Mouse (Mus musculus): ENCODE results near the gene Ppp1r15a.
"Not testable (repeated sequence)": the region's sequence is repeated elsewhere in the genome, so short reads cannot be mapped to it uniquely, and the experiment has no call there.

The Ppp1r15a gene

GRCm38 (mm10) chr7:45518618-45519017 is 7.5 kb downstream of the Ppp1r15a start:
- peak in 1 of 2 experiments; percentile 22 for DNase-seq

DNA sequence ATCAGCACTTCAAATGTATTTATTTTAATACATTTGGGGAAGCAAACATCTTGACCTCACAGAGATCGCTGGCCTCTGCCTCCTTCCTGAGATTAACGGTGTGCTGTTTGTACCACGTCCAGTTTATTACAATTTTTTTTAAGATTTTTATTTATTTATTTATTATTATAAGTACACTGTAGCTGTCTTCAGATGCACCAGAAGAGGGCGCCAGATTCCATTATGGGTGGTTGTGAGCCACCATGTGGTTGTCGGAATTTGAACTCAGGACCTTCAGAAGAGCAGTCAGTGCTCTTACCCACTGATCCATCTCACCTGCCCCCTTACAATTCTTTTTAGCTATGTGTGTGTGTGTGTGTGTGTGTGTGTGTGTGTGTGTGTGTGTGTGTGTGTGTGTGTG is 9.2 kb downstream of the Ppp1r15a start:
- not testable (repeated sequence) for DNase-seq

DNA sequence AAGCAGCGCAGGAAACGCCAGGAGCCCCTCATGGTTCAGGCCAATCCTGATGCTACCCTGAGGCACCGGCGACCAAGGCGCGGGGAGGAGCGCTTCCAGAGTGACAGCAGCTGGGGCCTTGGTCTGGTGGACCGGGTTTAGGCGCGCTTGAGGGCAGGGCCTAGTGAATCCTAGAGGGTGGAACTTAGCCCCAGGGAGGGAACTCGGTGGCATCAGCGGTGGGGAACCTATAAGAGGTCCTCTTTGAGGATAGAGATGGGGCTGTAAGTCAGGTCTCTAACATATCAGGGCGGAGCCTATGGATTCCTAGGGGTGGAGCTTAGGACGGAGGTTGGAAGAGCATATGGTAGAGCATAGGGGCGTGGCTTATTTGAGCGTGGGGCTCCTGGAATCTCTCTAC is 10.6 kb downstream of the Ppp1r15a start:
- DNase-seq = no peak

DNA sequence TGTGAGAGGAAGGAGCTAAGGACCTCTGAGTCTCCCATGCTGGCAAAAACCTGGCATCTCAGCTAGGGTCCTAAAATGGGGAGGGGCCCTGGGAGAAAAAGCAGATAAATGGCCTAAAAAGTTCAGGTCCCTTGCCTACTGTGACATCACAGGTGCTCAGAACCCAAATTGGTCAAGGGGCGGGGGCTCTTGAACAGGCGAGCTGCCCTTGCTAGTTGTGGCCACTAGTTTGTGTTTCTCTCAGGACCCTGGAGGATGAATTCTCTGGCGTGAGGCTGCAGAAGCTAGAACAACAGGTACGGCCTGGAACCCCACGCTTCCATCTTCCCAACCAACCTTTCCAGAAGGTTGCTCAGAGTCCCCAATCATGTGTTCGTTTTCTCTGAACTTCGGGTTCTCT is 11.7 kb downstream of the Ppp1r15a start:
- no peak for DNase-seq

- DNase-seq = peak; percentile 92 to 93
These were observed 15.9 kb downstream of the Ppp1r15a start, which contains the start of gene Nucb1 for GRCm38 (mm10) chr7:45509912-45510787. TSS of gene Nucb1 (minus strand) at chr7:45510406.

DNA sequence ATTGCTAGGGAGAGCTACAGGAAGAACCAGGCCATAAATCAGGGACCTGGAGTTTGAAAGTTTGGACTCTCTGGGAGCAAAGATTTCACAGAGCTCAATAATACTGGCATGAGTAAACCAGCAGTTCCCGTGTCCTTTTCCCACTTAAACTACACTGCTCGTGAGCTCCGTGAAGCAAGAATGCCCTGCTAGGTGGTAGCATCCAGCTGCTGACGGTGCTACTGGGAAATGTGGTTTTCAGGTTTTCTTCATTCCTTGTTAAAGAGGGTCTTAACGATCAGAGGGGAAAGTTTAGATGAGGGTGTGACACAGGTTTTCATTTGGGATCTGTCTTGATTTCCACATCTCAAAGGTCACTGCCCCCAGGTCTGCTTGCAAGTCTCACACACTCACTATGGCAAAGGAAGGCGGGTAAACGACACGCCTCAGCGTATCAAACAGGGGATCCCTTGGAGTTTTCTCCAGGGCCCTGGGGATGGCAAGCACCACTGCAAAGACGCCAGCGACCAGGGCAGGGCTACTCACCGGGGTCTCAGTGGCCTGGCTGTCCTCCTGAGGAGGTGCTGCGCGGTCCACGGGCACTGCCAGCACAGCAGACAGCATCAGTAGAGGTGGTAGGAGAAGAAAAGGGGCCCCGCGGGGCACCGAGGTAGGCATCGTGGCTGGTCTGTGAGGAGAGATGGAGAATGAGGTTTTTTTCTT is 16.7 kb downstream of the Ppp1r15a start:
- DNase-seq = peak; percentile 18 to 33

DNA sequence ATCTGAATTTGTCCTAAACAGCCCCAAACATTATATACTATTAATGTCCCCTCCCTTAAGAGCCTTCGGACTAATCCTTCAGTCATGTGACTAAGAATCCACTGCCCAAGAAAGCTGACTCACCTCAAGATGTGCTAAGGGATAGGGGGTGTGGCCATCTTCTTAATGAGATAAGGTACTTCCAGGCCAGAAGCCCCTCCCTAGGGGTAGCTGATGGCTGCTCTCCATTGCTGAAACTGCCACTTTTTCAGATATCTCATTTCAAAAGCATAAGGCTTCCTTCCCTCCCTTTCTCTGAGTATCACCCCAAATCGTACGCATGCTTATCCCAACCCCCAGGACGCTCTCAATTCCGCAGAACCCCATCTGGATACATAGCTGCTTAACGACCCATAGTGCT is 17.5 kb downstream of the Ppp1r15a start:
- DNase-seq = no peak

DNA sequence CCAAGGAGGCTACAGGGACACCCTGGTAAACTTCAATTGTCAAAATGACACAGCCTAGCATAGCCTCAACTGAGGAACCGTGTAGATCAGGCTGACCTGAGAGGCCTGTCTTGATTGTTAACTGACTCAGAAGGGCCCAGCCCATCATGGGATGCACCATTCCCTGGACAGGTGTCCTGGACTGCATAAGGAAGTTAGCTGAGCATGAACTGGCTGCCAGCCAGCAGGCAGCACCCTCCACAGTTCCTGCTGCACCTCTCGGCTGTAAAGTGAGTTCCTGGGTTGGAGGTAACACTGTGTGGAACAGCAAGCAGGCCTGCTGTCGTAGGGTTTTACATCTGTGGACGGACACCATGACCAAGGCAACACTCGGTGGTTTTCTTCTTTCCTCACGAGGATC is 18.5 kb downstream of the Ppp1r15a start:
- DNase-seq = no peak

DNA sequence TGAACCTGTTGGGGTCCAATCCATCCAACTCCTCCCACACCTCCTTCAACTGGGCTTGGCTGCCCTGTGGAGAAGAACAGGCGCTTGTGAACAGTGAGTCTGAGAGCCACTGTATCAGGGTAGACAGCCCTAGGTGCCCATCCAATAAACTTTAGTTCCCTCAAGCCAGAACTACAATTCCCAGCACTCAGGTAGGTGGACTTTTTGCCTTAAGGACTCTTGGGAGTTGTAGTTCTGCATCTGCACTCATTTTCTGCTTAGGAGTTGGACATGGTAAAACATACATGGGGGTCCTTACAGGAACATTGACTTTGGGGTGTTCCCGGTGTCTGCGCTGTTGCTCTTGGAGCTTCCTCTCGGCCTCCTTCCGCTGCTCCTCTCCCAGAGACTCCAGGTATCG is 27.6 kb downstream of the Ppp1r15a start:
- DNase-seq = no peak

DNA sequence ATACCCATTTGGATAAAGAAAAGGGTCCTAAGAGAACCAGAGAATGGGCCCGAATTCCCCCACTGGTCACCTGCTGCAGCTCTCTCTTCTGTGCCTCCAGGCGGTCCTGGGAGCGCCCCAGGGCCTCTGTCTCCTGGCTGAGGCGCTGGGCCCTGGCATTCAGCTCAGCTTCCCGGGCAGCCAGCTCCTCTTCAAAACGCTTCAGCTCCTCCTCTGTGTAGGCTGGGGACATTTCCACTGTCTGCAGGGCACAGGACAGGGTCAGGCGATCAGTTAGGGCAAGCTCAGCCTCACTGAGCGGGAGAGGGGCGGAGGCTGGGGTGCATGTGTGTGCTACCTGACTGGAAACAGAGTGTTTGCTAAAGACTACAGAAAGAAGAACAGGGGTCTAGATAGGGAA is 31.5 kb downstream of the Ppp1r15a start:
- no peak for DNase-seq

DNA sequence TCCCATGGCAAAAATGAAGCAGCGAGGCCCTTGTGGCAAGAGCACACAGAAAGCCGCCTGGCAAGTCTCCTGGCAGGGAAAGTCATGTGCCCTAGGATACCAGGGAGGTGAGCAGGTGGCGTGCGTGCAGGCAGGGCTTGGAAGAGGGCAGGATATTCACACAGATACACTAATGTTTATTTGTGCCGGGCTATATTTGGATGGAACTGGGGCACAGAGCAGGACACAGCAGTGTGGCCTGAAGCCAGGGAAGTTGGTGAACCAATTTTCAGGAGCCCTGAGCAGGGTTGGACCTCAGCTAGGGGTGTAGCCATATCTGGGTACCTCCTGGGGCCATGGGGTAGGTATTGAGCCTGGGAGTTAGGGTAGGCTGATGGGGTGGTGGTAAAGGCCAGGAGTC is 33.1 kb downstream of the Ppp1r15a start:
- no peak for DNase-seq

GRCm38 (mm10) chr7:45492225-45492844 is 33.7 kb downstream of the Ppp1r15a start:
- DNase-seq = no peak

DNA sequence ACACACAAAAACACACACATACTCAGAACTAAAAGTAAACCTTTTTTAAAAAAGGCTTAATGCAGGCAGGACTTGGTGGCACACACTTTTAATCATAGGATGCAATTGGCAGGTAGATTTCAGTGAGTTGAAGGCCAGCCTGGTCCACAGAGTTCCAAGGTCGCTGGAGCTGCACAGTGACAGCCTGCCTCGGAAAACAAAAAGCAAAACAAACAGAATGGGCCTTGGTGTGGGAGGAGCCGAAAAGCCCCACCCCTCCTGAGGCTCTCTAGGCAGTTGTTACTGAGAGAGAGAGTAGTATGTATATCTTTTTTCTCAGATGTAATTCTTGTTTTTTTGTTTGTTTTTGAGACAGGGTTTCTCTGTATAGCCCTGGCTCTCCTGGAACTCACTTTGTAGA is 34.8 kb downstream of the Ppp1r15a start:
- DNase-seq = no peak

DNA sequence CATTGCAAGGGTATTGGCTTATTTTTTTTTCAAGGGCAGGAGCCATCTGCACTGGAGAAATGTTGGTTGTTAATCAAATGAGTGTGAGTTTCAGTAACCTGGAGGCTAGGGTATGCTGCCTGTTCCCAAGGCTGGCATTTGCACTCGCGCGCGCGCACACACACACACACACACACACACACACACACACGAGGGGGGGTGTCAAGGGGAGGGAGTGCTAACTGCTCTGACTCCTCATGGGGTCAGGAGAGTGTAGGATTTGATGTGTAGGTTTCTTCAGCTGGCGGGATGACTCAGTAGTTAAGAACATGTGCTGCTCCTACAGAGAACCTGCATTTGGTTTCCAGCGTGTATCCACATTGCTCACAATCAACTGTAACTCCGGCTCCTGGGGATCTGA is 35.2 kb downstream of the Ppp1r15a start:
- DNase-seq = no peak

- no peak for DNase-seq
These were observed 36.5 kb downstream of the Ppp1r15a start for GRCm38 (mm10) chr7:45489578-45489977.

DNA sequence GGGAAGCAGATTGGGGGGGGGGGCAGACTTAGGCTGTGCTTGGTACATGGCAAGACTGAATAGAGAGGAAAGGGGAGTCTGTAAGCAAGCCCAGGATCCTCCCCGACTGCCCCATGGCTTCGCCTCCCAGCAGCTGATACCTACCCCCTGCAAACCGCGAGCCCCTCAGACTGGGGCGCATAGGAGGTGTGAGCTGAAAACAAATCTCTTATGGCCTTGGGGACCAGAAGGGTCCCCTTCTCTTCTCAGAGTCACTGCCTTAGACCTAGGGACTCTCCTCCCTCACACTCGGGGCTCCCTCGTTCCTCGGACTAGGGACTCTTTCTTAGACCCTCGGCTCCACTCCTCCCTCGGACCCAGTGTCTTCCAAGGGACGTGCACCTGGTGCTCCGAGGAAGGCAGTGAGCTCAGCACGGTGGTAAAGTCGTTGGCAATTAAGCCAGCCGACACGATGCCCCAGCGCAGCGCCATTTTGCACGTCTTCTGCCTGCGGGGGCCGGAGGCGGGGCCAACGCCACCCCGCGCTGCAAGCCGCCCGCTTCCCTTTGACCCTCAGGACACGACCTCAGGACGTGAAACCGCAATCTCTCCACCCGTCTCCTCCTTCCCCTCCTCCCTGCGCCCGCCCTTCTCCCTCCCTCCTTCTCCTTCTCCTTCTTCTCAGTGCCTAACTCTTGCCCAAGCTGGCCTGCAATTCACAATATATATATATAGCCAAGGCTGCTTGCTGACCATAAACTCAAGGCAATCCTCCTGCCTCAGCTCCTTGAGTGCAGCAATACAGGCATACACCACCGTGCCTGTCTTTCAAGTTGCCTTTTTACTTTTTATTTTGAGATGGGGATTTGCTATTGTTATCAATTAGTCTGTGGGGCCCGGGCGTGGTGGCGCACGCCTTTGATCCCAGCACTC is 37.5 kb downstream of the Ppp1r15a start, which contains the start of gene Dhdh:
Dhdh (minus strand) TSS at position 513 of the 912 bp plus-strand sequence.
- peak; percentile 38 to 41 for DNase-seq

DNA sequence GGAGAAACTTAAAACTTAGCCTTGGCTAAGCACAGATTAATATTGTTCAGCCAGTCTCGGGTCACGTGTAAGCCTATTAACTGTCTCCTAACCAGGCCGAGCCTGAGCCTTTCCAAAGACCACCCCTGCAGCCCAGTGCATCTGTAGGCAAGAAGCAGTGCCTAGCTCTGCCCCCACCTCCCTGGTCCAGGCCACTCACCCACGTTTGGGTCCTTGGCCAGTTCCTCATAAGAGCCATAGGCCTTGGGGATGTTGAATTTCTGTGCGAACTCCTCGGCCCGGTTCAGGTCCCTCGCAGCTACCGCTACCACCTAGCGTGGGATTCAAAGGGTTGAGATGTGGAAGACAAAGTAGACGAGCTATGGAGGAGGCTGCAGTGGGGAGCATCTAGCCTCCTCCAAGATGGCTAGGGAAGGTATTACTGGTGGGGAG is 38.2 kb downstream of the Ppp1r15a start:
- no peak for DNase-seq

DNA sequence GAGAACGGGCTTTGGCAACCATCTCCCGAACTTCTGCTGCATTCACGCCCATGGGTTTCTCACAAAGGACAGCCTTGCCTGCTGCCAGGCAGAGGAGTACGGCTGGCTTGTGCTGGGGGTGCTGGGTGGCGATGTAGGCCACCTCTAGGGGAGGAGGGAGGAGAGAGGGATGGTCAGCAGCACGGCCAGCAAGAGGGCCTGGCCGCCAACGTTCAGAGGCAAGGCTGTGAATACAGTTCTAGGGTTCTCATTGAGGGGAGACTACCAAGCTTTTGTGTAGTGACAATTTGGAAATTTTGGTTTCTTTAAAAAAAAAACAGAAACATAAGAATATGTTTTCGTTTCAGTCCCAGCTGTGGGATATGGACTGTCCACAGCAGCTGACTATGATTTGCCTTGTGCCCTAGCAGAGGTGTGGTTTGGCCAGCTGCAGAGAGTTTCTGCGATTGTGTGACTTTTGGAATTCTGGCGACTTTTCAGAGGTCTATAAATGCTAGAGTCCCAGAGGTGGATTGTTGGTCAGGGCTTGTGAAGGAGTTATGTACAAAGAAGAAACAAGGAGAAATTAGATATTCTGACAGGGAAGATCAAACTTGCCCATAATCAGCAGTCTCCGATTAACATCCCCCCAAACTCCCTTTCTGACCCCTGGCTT is 39.2 kb downstream of the Ppp1r15a start, which contains the start of gene Gm45808:
Gm45808 (minus strand) TSS at position 51 of the 655 bp plus-strand sequence.
- DNase-seq = no peak

- DNase-seq = no peak
These were observed 39.9 kb downstream of the Ppp1r15a start for GRCm38 (mm10) chr7:45486158-45486557.

DNA sequence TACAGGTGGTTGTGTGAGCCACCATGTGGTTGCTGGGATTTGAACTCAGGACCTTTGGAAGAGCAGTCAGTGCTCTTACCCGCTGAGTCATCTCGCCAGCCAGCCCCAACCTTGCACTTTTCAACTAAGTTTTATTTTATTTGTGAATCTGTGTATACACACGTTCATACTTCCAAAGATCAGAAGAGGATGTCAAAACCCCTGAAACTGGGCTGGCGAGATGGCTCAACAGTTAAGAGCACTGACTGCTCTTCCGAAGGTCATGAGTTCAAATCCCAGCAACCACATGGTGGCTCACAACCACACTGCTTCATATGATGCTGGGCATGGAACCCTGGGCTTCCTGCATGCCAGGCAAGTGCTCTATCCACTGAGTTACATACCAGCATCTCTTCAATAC is 41.1 kb downstream of the Ppp1r15a start:
- not testable (repeated sequence) for DNase-seq

- no peak for DNase-seq
These were observed 43.9 kb downstream of the Ppp1r15a start for GRCm38 (mm10) chr7:45482166-45482565.
